Mouse (Mus musculus) kidney, postnatal 0 days (tissue): ENCODE results near the gene Uqcr10. TPM values are rescaled to one million over a fixed set of nuclear protein-coding genes. Genes with fewer than 3 reads are reported as not detected.

Source experiments
- ATAC-seq: fragments of 200-750 bp; cut with Nextera tagmentation; replicated peaks from 2 replicates; pipeline ENCODE4 v1.8.0; 2017; ENCODE audit warnings: low read depth, moderate number of reproducible peaks, moderate TSS enrichment, moderate library complexity; ENCODE audit not compliant: low FRiP score
- DNase-seq: peaks from one replicate; pipeline ENCODE4 v3.0.0-alpha.2; 2016; ENCODE audit warnings: low spot score
- H3K27ac ChIP-seq: fragments of 300-500 bp; sonication (generic); 2 replicates; pipeline ENCODE4 v1.5.1; 2014; ENCODE audit warnings: mild to moderate bottlenecking
- H3K27me3 ChIP-seq: fragments of 300-500 bp; sonication (generic); 2 replicates; pipeline ENCODE4 v1.6.1; 2014; ENCODE audit warnings: low read length, mixed read lengths; ENCODE audit not compliant: insufficient read depth
- H3K36me3 ChIP-seq: fragments of 300-500 bp; sonication (generic); 2 replicates; pipeline ENCODE4 v1.6.1; 2014; ENCODE audit warnings: low read length, mixed read lengths; ENCODE audit not compliant: insufficient read depth
- H3K4me1 ChIP-seq: fragments of 300-500 bp; sonication (generic); replicated peaks from 2 replicates; pipeline ENCODE4 v1.6.1; 2014; ENCODE audit warnings: antibody characterized with exemption, low read length, mixed read lengths; ENCODE audit not compliant: insufficient read depth
- H3K4me2 ChIP-seq: fragments of 300-500 bp; sonication (generic); 2 replicates; pipeline ENCODE4 v1.6.1; 2014; ENCODE audit warnings: mild to moderate bottlenecking, low read length, moderate library complexity, mixed read lengths
- H3K4me3 ChIP-seq: fragments of 300-500 bp; sonication (generic); replicated peaks from 2 replicates; pipeline ENCODE4 v1.5.1; 2014; ENCODE audit warnings: low read depth, low read length
- H3K9ac ChIP-seq: fragments of 300-500 bp; sonication (generic); 2 replicates; pipeline ENCODE4 v1.6.1; 2014; ENCODE audit warnings: low read depth, low read length
- H3K9me3 ChIP-seq: fragments of 300-500 bp; sonication (generic); replicated peaks from 2 replicates; pipeline ENCODE4 v1.6.1; 2016; ENCODE audit warnings: low read length, inconsistent platforms, mixed read lengths
- CTCF ChIP-seq: IDR thresholded peaks from 2 replicates; pipeline ENCODE4 v1.5.1; 2016; ENCODE audit warnings: antibody characterized with exemption, low read depth, mild to moderate bottlenecking, moderate library complexity
- WGBS: fragments of 180-500 bp; shearing (Covaris S2); extraction: QIAGEN DNeasy Blood & Tissue Kit; methylation state at CpG from one replicate; pipeline ENCODE4 v1.1.7; 2014; 5-methylcytosine and 5-hydroxymethylcytosine counted together
- polyA plus RNA-seq: library from polyadenylated mRNA; unstranded; fragments of >200 nt; fragmentation: Nextera tagmentation; extraction: Ambion mirVana; gene quantifications from 2 replicates; pipeline ENCODE4 v1.2.1, GENCODE M21; 2015

Uqcr10 gene
- polyA plus RNA-seq, 1 experiment from 2014 or later, result 1,802 TPM

DNA sequence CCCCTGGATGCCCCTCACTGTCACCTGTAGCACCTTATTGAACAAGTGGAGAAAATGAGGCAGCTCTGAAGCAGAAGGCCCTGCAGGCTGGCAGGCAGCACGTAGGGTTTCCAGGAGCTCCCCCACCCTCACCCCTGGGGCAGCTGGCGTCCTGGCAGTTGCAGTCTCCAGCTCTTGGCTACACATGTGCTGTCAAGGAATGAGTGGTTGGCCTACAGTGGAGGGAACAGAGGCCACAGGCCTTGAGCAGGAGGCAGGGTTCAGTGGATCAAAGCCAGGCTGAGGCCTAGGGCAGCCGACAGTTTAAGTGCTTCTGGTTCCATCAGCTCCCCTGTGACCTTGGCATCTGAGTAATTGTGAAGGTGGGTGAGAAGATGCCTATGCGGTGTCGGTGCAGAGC, 26.8 kb upstream of the Uqcr10 start:
- Histone ChIP-seq H3K27me3 (no peaks in the 10 kb centered on the region), H3K27ac (no peak overlapping the region), H3K4me3 (no peak overlapping the region), H3K4me2 (no peak overlapping the region), H3K36me3 (no peaks in the 10 kb centered on the region), H3K4me1 (no peaks in the 10 kb centered on the region), H3K9me3 (no peaks in the 10 kb centered on the region), H3K9ac (no peak overlapping the region)
- TF ChIP-seq CTCF, result no peak
- WGBS, result 59% methylated on average over 5 of the region's 5 CpGs
- DNase-seq (no peak), ATAC-seq (no peak)

DNA sequence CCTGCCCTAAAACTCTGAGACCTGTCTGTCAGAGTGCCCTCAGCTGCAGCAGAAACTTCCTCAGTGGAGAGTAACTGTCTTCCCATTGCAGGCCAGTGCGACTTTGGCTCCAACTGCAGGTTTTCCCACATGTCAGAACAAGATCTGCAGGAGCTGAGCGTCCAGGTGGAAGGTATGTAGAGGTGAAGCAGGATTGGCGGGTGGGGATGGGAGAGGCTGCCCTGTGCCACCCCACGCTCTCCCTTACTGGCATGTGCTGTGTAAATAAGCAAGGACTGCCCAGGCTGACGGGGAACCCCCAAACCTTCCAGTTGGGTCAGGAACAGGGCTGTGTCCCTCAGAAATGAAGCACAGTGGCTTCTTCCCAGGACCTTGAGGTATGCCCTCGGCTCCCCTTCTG, 26.0 kb upstream of the Uqcr10 start:
- H3K27me3 ChIP-seq, result no peaks in the 10 kb centered on the region
- no peak overlapping the region for H3K4me3 ChIP-seq
- no peak overlapping the region for H3K4me2 ChIP-seq
- TF ChIP-seq CTCF, result no peak
- H3K27ac ChIP-seq, result no peak overlapping the region
- DNase-seq (no peak), ATAC-seq (no peak)
- no peaks in the 10 kb centered on the region for H3K4me1 ChIP-seq
- H3K36me3 ChIP-seq, result 0 out of 2 replicates have a peak, but pooled peaks cover 4% of the 10 kb centered on the region
- WGBS, result 82% methylated on average over 6 of the region's 6 CpGs
- no peak overlapping the region for H3K9ac ChIP-seq
- no peaks in the 10 kb centered on the region for H3K9me3 ChIP-seq

DNA sequence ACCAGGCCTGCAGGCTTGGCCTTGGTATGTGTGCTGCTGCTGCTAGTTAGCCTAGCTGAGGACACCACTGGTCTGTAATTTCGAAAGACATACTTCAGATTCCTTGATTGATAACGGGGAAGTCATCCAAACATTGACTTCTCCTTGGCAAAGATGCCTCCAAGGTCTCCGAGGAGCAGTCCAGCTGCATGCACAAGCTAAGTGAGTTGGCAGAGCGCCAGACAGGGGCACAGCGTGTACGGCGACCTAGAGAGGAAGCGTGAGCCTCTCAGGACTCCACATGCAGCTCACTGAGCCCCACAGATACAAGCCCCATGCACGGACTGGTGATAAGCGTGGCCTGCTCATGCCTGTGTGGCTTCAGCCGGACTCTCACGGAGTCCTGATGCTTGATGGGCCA, 25.5 kb upstream of the Uqcr10 start:
- H3K27me3 ChIP-seq, result no peaks in the 10 kb centered on the region
- TF ChIP-seq CTCF, result no peak
- no peaks in the 10 kb centered on the region for H3K9me3 ChIP-seq
- no peak overlapping the region for H3K4me3 ChIP-seq
- H3K36me3 ChIP-seq, result peaks cover 7% of the 10 kb centered on the region; the same call in 1 of the 2 replicates
- no peak overlapping the region for H3K4me2 ChIP-seq
- H3K9ac ChIP-seq, result no peak overlapping the region
- no peaks in the 10 kb centered on the region for H3K4me1 ChIP-seq
- ATAC-seq (no peak), DNase-seq (no peak)
- H3K27ac ChIP-seq, result no peak overlapping the region
- 54% methylated on average over 12 of the region's 12 CpGs for WGBS

DNA sequence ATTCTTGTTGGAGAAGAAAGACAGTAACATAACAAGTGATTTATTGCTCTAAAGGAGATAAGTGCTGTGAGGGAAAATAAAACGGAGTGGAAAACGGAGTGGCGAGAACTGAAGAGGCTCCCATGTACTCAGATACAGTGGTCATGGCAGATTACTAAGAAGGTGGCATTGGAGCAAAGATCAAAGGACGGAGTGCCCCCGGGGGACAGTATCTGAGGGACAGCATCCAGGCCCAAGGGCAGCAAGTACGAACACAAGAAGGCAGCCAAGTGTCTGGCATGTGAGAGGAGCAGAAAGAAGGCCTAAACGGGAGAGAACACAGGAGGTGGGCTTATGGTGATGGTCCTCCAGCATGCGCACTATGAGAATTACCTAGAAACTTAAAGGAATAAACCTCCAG, 17.6 kb upstream of the Uqcr10 start:
- ATAC-seq, result no peak
- H3K27ac ChIP-seq, result no peak overlapping the region
- 59% methylated on average over 8 of the region's 8 CpGs for WGBS

DNA sequence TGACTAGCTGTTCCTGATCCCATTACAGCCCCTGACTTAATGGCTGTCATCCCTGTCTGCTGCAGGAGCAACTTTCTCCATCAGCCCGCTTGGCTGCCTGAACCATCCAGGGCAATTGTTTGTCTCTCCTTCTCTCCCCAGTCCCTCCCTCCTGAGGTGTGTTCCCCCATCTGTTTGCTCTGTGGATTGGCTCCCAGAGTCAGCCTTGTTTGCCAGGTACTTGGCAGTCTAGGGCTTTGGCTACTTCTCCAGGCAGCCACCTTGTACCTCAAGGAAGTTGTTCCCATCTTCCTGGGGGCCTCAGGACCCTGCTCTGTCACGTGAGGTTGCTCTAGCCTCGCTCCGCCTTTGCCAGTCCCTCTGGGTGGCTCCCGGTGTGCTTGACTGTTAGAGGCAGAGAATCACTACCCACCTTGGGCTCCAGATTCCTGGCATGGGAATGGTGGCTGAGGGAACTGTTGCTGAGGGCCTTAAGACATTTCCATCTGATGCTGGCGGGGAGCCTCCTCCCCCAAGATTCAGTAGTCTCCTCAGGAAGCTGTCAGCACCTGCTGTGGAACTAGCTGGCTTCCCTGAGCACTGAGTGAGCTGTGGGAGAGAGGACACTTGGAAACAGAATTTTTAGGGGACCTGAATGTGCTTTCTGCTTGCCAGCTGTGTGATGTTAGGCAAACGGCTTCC, 16.9 kb upstream of the Uqcr10 start:
- H3K9ac ChIP-seq, result no peak overlapping the region
- no peak overlapping the region for H3K27ac ChIP-seq
- H3K27me3 ChIP-seq, result no peaks in the 10 kb centered on the region
- no peak for TF ChIP-seq CTCF
- H3K9me3 ChIP-seq, result no peaks in the 10 kb centered on the region
- DNase-seq (no peak), ATAC-seq (no peak)
- H3K4me3 ChIP-seq, result no peak overlapping the region
- peaks cover 25% of the 10 kb centered on the region for H3K36me3 ChIP-seq
- no peak overlapping the region for H3K4me2 ChIP-seq
- H3K4me1 ChIP-seq, result no peaks in the 10 kb centered on the region
- WGBS, result 43% methylated on average over 7 of the region's 7 CpGs

More for the DNA sequence above, 17.6 kb upstream of the Uqcr10 start:
- DNase-seq, result no peak
- no peak overlapping the region for H3K4me3 ChIP-seq
- H3K9me3 ChIP-seq, result no peaks in the 10 kb centered on the region
- no peak for TF ChIP-seq CTCF
- no peak overlapping the region for H3K4me2 ChIP-seq
- H3K9ac ChIP-seq, result no peak overlapping the region
- no peaks in the 10 kb centered on the region for H3K4me1 ChIP-seq
- peaks cover 25% of the 10 kb centered on the region for H3K36me3 ChIP-seq
- H3K27me3 ChIP-seq, result no peaks in the 10 kb centered on the region

DNA sequence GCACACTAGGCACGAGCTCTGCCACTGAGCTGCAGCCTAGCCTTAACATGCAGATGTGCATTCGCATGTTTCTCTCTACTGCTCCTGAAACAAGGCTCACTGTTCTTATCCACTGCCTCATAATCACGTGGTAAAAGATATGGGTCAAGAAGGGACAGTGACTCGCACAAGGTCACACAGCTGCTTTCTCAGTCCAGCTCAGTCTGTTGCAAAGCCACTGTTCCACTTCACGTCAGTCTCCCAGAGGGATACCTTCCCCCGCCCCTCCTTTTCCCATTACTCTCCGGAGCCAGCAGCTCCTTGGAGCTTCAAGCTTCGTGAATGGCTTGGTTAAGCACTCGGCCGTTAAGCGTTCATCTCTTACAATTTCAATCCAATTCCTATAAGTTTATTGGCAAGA, 16.3 kb upstream of the Uqcr10 start:
- TF ChIP-seq CTCF, result no peak
- no peak overlapping the region for H3K4me3 ChIP-seq
- no peak overlapping the region for H3K4me2 ChIP-seq
- 51% methylated on average over 11 of the region's 11 CpGs for WGBS
- peaks cover 24% of the 10 kb centered on the region for H3K36me3 ChIP-seq
- ATAC-seq, result no peak
- H3K27ac ChIP-seq, result no peak overlapping the region
- no peak overlapping the region for H3K9ac ChIP-seq
- no peaks in the 10 kb centered on the region for H3K9me3 ChIP-seq
- H3K27me3 ChIP-seq, result no peaks in the 10 kb centered on the region
- H3K4me1 ChIP-seq, result no peaks in the 10 kb centered on the region
- DNase-seq, result no peak

DNA sequence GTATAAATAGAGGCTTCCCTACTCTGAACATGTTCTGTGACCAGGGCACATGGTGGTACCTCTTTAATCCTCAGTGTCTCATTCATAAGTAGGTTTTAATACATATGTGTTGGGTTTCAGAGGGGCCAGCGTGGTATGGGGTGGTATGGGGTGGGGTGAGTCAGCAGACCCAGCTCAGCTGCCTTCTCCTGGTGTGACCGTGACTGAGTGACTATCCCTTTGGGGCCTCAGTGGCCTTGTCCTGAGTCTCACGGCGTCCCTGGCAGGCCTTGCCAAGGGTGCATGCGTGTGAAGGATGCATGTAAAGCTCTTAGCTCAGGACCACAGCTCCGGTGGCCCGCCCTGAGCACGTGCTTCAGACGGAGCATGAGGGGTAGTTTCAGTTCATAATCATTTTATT, 15.8 kb upstream of the Uqcr10 start:
- no peaks in the 10 kb centered on the region for H3K9me3 ChIP-seq
- TF ChIP-seq CTCF, result no peak
- H3K4me3 ChIP-seq, result no peak overlapping the region
- no peak overlapping the region for H3K9ac ChIP-seq
- H3K4me2 ChIP-seq, result no peak overlapping the region
- H3K4me1 ChIP-seq, result no peaks in the 10 kb centered on the region
- WGBS, result 85% methylated on average over 9 of the region's 9 CpGs
- no peak for DNase-seq
- no peak for ATAC-seq
- no peaks in the 10 kb centered on the region for H3K27me3 ChIP-seq
- H3K27ac ChIP-seq, result no peak overlapping the region
- H3K36me3 ChIP-seq, result peaks cover 20% of the 10 kb centered on the region
